Mouse (Mus musculus): ENCODE results near the gene Slc27a1. TPM values are rescaled to one million over a fixed set of nuclear protein-coding genes. Genes with fewer than 3 reads are reported as not detected.

Slc27a1 gene
- total RNA-seq, 2 experiments from 2014 or later: 51.7 to 52.8 TPM

DNA sequence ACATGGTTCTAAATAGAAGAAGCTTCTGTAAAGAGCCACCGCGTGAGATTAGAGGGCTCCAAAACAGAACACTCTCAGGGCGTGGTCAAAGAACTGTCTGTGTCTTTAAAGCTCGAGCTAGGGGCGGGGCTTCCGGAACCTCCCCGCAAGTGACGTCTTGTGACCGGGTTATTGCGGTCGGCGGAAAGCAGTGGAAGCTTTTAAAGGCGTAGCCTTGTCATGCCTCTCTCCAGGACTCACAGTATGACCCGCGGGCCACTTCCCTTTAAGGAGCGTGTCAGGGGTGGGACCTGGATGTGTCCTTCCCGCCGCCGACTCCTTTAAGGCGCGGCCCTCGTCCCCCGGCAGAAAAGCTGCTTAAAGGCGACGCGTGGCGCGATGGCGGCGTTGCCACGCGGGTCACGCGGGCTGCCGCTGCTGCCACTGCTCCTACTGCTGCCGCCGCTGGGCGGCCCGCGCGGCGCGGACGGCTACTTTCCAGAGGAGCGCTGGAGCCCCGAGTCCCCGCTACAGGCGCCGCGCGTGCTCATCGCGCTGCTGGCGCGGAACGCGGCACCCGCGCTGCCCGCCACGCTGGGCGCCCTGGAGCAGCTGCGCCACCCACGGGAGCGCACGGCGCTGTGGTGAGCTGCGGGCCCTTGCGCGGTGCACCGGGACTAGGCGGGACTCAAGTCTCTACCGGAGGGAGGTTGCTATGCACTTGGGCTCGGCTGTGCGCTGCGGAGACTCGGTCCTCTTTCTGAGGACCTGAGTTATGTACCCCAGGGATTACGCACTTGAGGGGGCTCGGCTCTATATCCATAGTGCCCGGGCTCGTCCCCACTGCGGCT, 42.4 kb downstream of the Slc27a1 start, which contains the start of gene Colgalt1:
Gene Colgalt1, plus strand, starts transcription at position 177 of the 830 bp plus-strand sequence.
- DNase-seq (ENCODE audit: low spot score in 2 of 2): peak; percentile 79 to 92

- no peak for DNase-seq (ENCODE audit: low spot score in 2 of 2)
Observed at GRCm38 (mm10) chr8:71612141-71612540, 43.5 kb downstream of the Slc27a1 start.

GRCm38 (mm10) chr8:71613418-71613817, 44.7 kb downstream of the Slc27a1 start:
- DNase-seq (ENCODE audit: low spot score in 2 of 2): no peak

- DNase-seq (ENCODE audit: low spot score in 2 of 2): no peak
Observed at GRCm38 (mm10) chr8:71619786-71620185, 51.1 kb downstream of the Slc27a1 start.

- no peak for DNase-seq (ENCODE audit: low spot score in 2 of 2)
Observed at GRCm38 (mm10) chr8:71625088-71625487, 56.4 kb downstream of the Slc27a1 start.

- no peak for DNase-seq (ENCODE audit: low spot score in 2 of 2)
Observed at GRCm38 (mm10) chr8:71626753-71627152, 58.1 kb downstream of the Slc27a1 start.

- DNase-seq (ENCODE audit: low spot score in 2 of 2): no peak
Observed at GRCm38 (mm10) chr8:71627265-71628099, 58.8 kb downstream of the Slc27a1 start.

- DNase-seq (ENCODE audit: low spot score in 2 of 2): no peak
Observed at GRCm38 (mm10) chr8:71628396-71629095, 59.9 kb downstream of the Slc27a1 start.

DNA sequence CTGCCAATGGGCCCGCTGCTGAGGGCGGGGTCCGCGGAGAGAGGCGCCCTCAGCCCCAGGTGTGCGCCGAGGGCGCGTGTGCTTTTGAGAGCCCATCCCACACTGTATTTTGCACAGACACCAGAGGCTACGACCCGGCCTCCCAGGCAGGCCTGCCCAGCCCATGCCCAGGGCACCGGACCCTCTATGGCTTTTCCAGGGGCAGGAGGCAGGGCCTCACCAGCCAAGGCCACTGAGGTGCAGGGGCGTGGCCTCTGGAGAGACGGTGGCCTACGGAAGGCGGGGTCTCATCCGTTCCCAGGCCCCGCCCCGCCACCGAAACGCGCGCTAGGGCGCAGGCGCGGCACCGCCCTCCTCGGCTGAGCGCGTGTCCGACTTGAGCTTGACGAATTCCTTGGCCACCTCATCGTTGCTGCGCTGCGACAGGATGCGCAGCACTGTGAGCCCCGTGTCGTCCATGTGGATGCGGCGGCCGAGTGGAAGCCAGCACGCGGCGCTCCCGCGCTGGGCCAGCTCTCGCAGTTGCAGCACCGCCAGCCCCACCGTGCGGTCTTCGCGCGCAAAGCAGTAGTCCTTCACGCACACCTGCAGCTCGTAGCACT, 60.5 kb downstream of the Slc27a1 start:
- DNase-seq (ENCODE audit: low spot score in 2 of 2): peak; percentile 86 to 88

DNA sequence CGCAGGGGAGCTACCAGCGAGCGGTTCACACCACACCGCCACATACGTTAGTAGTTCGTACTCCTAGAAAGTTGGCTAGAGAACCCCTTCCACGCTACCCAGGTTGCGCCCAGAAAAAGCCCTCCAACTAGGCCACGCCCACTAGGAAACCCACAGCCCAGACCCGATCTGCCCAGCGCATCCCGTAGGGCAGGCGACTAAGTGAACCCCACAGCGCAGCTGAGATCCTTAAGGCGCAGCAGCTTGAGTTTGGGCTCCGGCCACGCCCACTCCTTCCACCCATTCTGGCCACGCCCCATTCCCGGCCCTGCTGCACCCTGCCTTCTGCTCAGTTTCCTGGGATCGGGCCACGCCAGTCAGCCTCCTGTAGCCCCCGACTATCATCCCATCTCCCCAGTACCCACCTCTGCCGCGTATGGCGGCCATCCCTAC, 61.1 kb downstream of the Slc27a1 start:
- peak in 1 of 2 experiments; percentile 40 for DNase-seq (ENCODE audit: low spot score in 2 of 2)

- no peak for DNase-seq (ENCODE audit: low spot score in 2 of 2)
Observed at GRCm38 (mm10) chr8:71630761-71631160, 62.1 kb downstream of the Slc27a1 start.

GRCm38 (mm10) chr8:71631897-71632296, 63.2 kb downstream of the Slc27a1 start:
- no peak for DNase-seq (ENCODE audit: low spot score in 2 of 2)

DNA sequence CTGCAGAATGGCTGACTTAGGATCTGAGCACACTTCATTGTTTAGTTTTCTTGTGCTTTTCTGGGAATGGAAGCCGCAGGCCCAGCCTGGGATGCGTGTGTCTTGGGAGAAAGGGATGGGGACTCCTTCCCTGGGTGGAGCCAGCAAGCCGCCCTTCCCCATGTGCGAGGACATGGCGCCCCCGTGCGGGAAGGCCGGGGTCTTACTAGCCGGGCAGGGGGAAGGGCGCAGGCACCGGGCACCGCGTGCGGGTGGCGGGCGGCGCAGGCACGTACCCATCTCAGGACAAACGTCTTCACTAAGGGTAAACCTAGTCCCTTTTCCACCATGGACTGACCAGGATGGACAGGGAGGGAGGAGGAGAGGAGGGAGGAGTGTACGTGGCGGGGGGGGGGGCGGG, 64.5 kb downstream of the Slc27a1 start:
- DNase-seq (ENCODE audit: low spot score in 2 of 2): peak in 1 of 2 experiments; percentile 48

GRCm38 (mm10) chr8:71633981-71634667, 65.4 kb downstream of the Slc27a1 start:
- no peak for DNase-seq (ENCODE audit: low spot score in 2 of 2)

Small RNA genes lying within 50 kb of the gene (microRNA-seq; reads per million reads assigned to microRNA genes)
- not detected for gene Mir6769b

Other genes with a start within 250 kb of the Slc27a1 start
- gene Use1, start 202.0 kb upstream of the Slc27a1 start, total RNA-seq (2021): 100 to 1,000 TPM; 139 to 149 TPM
- 1 to 10 TPM; 8.1 to 9.2 TPM for gene Ocel1, start 197.6 kb upstream of the Slc27a1 start, total RNA-seq (2021)
- 10 to 100 TPM; 37.0 to 40.4 TPM for gene Nr2f6, start 186.9 kb upstream of the Slc27a1 start, total RNA-seq (2021)
- 10 to 100 TPM; 14.7 to 17.4 TPM for gene Ushbp1, start 173.1 kb upstream of the Slc27a1 start, total RNA-seq (2021)
- gene Babam1, start 172.0 kb upstream of the Slc27a1 start, total RNA-seq (2021): 10 to 100 TPM; 64.4 to 77.9 TPM
- 1 to 10 TPM; 6.0 to 7.1 TPM for gene Ankle1, start 162.9 kb upstream of the Slc27a1 start, total RNA-seq (2021)
- 10 to 100 TPM; 47.1 to 47.3 TPM for gene Abhd8, start 105.2 kb upstream of the Slc27a1 start, total RNA-seq (2021)
- 10 to 100 TPM; 29.0 to 34.4 TPM for gene Mrpl34, start 103.9 kb upstream of the Slc27a1 start, total RNA-seq (2021)
- gene Dda1, start 99.7 kb upstream of the Slc27a1 start, total RNA-seq (2021): 10 to 100 TPM; 40.3 to 44.2 TPM
- 10 to 100 TPM; 20.8 to 25.3 TPM for gene Ano8, start 82.9 kb upstream of the Slc27a1 start, total RNA-seq (2021)
- 10 to 100 TPM; 17.8 to 19.1 TPM for gene Gtpbp3, start 80.8 kb upstream of the Slc27a1 start, total RNA-seq (2021)
- gene Plvap, start 57.1 kb upstream of the Slc27a1 start, total RNA-seq (2021): 10 to 100 TPM; 15.9 to 16.6 TPM
- under 1 TPM; 0.47 to 0.83 TPM for gene Ccdc194, start 43.2 kb upstream of the Slc27a1 start, total RNA-seq (2021)
- gene Bst2, start 31.4 kb upstream of the Slc27a1 start, total RNA-seq (2021): 10 to 100 TPM; 18.3 to 20.1 TPM
- 10 to 100 TPM; 30.3 to 33.1 TPM for gene Mvb12a, start 26.0 kb upstream of the Slc27a1 start, total RNA-seq (2021)
- under 1 TPM in 1 of 2 experiments, not detected in 1; 0.21 TPM for gene Tmem221, start 10.0 kb upstream of the Slc27a1 start, total RNA-seq (2021)
- gene Nxnl1, start 2.3 kb upstream of the Slc27a1 start, total RNA-seq (2021): under 1 TPM; 0.26 to 0.29 TPM
- 10 to 100 TPM; 71.4 to 72.1 TPM for gene Pgls, start 23.3 kb downstream of the Slc27a1 start, total RNA-seq (2021)
- 1 to 10 TPM; 1.8 to 2.6 TPM for gene Fam129c, start 28.8 kb downstream of the Slc27a1 start, total RNA-seq (2021)
- 10 to 100 TPM; 63.9 to 77.4 TPM for gene Colgalt1, start 42.1 kb downstream of the Slc27a1 start, total RNA-seq (2021)
- under 1 TPM; 0.22 to 0.47 TPM for gene Unc13a, start 102.9 kb downstream of the Slc27a1 start, total RNA-seq (2021)
- 1 to 10 TPM; 5.0 to 6.5 TPM for gene Jak3, start 107.4 kb downstream of the Slc27a1 start, total RNA-seq (2021)
- 1 to 10 TPM; 2.6 to 3.4 TPM for gene Insl3, start 120.3 kb downstream of the Slc27a1 start, total RNA-seq (2021)
- gene B3gnt3, start 132.9 kb downstream of the Slc27a1 start, total RNA-seq (2021): 1 to 10 TPM; 4.1 to 4.5 TPM
- 1 to 10 TPM in 1 of 2 experiments, under 1 TPM in 1; 0.61 to 1.5 TPM for gene Fcho1, start 156.8 kb downstream of the Slc27a1 start, total RNA-seq (2021)